Mouse (Mus musculus): ENCODE measurements around the gene Dtx3.

- TF ChIP-seq CHD2 (IDR thresholded peaks at IDR 0.05; ENCODE audit: low read depth, low read length) = no peak
- TF ChIP-seq ZC3H11A (IDR thresholded peaks at IDR 0.05; ENCODE audit: borderline replicate concordance, low read depth, low read length) = no peak
- TF ChIP-seq ZNF384 (IDR thresholded peaks at IDR 0.05; ENCODE audit: low read depth, low read length) = no peak
- no peak for TF ChIP-seq HCFC1 (IDR thresholded peaks at IDR 0.05; ENCODE audit: borderline replicate concordance, insufficient read depth, low read length)
These were observed 14.0 kb downstream of the Dtx3 start for GRCm38 (mm10) chr10:127181566-127181965.

Data from ES-E14 (cell line).